Mouse (Mus musculus) kidney, postnatal 14 days (tissue): ENCODE data around the gene Ugt1a10.
"Not testable (repeated sequence)": the region's sequence is repeated elsewhere in the genome, so short reads cannot be mapped to it uniquely, and the experiment has no call there.

Source experiments
- DNase-seq: peaks from one replicate; pipeline ENCODE4 v3.0.0; 2022; ENCODE audit warnings: mixed read lengths

The Ugt1a10 gene

DNA sequence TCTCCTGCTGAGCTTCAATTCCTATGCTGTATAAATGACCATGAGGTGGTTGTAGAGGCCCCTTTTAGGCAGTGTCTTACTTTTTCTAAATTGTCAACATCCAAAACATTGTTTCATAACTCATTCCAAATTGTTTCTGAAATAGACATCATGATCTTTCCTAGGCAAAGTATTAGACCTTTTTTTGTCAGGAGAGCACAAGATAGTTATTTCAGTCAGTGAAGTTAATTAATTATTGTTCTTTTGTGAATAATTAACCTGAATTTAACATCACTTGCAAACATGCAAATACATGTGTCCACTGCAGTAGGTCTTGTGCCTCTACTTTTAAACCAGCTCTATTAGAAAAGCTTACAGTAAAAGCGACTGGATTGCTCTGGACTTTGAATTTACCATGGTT lies at the start of gene Ugt1a10:
TSS of gene Ugt1a10 (plus strand) at position 301 of the 400 bp plus-strand sequence.
- DNase-seq: no peak

DNA sequence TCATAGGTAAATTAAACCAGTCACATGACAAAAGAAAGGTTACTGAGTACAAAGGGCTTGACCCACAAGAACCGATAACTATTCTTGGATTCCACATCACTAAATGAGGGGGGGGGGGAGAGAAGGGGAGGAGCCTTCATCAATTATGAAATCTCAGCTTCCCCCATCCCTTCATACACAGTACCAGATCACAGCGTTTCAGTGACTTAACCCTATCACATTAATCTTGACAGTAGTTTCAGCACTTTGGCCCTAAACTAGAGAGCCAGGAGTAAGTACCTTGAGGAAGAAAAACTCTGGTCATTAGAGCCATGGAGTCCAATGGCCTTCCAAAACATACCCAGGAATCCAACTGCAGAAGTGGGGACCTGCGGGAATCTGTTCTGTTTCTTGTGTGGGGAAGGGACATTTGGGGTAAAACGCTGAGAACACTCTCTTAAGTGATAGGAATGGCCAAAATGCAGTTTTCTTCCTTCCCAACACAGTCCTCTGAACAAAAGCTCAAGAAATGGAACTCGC lies 47.4 kb upstream of the Ugt1a10 start:
- no peak for DNase-seq

DNA sequence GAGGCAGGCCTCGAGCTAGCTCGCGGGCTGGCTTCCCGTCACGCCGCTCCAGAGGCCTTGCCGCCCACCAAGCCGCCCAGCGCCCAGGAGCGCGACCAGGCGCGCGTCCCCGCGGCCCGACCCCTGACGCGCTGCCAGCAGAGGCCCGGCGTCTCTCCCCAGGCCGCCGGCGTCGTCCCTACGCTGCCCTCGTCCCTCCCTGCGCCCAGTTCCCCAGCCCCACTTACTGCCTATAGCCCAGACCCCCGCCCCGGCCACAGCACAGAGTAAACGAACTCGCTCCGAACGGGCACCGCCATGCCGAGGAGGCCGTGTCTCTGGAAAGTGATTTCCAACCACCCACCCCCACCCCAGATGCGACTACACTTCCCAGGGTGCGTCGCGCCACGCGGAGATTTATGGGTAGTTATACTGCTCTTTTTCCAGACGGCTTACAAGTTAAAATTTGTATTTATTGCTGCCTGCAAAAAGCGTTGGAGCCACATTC lies 46.9 kb upstream of the Ugt1a10 start, which contains the start of gene Usp40:
TSS of gene Usp40 (minus strand) at position 341 of the 487 bp plus-strand sequence.
- DNase-seq: peak; percentile 87

DNA sequence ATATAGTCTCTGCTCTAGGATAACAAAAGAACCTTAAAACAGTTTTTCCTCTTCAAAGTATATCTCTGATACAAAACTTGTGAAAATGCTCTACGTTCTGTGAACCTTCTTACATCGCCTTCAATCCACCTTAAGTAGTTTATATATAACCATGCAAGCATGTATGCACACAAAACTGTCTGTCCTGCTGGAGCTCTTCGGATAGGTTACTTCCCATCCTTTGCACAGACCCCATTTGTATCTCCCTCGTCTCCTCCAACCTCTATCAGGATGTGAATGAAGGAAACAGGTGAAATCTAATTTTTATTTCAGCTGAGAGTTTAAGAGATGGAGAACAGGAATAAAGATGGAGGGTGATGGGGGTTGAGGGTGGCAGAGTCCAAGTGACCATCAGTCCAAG lies 46.5 kb upstream of the Ugt1a10 start:
- no peak for DNase-seq

DNA sequence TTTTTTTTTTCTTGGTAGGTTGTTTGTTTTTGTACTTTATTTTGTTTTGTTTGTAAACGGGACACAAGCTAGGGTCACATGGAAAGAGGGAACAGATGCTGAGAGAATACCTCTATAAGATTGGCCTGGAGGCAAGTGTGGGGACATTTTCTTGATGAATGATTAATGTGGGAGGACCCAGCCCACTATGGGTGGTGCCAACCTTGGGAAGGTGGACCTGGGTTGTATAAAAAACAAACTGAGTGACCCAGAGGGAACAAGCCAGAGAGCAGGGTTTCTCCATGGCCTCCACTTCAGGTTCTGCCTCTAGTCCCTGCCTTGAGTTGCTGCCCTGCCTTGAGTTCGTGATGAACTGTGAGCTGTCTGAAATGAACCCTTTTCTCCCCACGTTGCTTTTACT lies 45.7 kb upstream of the Ugt1a10 start:
- no peak for DNase-seq

DNA sequence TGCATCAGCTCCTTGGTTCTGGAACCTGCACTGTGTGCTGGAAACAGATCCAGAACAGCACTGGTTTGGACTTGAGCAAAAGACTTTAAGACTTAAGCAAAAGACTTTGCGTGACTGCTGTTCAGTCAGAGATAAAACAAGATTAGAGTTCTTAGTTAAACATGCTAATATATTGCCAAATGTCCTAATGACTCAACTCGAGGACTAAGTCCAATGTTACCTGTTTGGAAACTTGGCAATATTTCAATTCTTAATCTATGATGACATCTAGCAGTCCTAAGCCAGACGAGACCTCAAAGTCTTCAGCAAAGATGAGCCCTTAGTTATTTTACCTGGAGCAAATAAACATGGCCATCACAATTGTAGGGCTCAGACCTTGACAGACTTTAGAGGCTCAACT lies 41.5 kb upstream of the Ugt1a10 start:
- DNase-seq: no peak

DNA sequence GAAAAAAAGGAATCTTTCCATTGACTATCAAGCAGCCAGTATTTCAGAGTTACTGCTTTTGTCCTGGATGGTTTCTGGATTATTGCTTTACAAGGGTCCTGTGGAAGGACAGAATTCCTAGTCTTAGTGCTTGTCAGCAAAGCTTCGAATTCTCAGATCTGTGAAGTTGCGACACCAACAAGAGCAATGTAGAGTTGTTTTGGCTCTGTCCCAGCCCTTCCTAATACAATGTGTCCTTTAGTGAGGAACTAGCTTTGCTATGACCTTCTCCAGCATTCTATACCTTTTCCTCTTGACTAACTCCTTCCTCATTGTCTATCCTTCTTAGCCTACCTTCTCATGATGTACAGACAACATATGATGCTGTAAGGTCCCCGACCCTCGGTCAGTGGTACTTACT lies 41.0 kb upstream of the Ugt1a10 start:
- no peak for DNase-seq

DNA sequence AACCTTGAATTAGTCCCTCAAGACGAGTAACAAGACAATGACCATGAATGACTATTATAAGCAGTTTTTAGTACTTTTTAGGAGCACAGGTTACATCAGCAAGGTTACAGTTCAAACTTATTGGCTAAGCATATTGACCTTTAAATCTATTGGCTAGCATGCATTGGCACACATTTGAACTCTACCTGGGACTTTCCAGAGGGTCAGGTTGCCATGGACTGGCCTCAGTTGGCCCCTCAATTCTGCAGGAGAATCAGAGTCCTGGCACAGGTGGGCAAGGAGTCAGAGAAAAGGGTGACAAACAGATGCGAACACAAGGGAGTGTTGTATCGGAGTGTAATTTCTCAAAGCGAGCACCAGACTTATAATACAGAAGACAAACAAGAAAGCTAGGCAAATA lies 40.5 kb upstream of the Ugt1a10 start:
- DNase-seq: no peak

DNA sequence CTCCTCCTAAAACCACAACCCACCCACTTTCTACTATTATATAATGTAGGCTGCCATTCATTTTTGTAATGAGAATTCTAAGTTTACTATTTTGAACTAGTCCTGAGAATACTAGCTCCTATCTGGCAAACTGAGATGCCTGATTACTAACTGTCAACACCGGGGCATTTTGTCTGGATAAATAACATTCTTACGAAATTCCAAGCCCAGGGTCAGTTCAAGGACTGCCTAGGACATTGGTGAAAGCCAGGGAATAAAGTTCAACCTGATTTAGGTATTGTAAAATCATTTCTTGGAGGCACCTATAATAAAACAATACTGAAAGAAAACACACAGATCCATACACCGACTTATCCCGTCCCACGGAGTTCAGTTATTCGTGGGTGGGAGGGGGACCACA lies 39.8 kb upstream of the Ugt1a10 start:
- DNase-seq: no peak

DNA sequence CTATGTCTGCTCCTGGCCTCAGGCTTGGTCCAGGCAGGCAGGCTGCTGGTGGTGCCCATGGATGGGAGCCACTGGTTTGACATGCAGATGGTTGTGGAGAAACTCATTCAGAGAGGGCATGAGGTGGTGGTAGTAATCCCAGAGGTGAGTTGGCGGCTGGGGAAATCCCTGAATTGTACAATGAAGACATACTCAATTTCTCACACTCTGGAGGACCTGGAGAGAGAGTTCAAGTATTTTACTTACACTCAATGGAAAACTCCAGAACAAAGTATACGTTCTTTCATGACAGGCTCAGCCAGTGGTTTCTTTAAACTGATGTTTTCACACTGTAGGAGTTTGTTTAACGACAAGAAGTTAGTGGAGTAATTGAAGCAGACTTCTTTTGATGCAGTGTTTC lies 29.9 kb upstream of the Ugt1a10 start:
- not testable (repeated sequence) for DNase-seq

DNA sequence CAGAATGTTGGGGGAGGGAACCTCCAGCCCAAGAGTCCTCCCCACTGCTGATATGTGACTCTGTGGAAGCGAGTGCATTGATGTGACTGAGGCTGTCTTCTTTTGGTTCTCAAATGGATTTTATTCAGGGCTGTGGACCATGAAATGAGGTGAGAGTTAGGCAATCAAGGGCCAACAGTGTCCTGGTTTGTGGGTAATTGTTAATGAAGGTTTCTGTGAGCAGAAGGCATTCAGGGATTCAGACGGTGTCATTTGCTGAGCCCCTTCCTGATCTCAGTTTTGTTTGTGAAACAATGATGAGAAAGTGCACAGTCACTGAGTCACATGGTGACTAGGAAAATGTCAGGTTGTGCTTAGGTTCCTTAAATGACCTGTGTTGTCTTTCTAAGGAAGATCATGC lies 12.1 kb upstream of the Ugt1a10 start:
- DNase-seq: not testable (repeated sequence)

DNA sequence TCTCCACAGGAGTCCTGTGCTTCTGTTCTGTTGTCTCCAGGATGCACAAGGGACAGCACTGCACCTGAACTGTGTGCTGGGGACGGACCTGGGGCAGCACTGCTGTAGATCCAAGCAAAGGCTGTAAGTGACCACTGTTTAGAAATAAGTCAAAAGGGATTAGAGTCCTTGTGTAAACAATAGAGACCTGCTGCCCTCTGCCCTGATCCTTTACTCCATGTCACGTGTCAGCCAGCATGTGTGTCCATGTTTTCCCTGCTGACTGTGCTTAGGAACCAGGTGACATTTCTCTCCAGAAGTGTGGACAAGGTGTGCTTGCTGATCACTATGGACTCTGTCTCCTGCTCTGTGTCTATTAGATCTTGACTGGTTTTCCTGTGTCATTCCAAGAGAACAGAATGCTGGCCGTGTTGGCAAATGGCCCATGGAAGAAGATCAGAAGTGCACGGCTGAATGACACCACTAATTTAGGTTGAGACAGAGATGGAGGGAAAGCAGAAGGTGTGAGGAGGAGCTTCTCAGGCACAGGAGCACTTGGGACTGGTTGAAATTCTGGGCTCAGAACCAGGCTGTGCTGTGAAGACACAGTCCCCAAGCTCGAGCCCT lies 10.3 kb upstream of the Ugt1a10 start:
- DNase-seq: peak; percentile 24

DNA sequence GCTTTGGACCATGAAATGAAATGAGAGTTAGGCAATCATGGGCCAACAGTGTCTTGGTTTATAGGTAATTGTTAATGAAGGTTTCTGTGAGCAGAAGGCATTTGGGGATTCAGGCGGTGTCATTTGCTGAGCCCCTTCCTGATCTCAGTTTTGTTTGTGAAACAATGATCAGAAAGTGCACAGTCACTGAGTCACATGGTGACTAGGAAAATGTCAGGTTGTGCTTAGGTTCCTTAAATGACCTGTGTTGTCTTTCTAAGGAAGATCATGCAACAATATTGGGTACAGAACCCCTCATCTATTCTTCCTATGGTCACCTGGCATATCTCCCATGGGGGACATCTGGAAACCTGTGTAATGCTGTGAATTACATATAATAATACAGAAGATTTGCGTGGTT lies 7.8 kb upstream of the Ugt1a10 start:
- DNase-seq: not testable (repeated sequence)

DNA sequence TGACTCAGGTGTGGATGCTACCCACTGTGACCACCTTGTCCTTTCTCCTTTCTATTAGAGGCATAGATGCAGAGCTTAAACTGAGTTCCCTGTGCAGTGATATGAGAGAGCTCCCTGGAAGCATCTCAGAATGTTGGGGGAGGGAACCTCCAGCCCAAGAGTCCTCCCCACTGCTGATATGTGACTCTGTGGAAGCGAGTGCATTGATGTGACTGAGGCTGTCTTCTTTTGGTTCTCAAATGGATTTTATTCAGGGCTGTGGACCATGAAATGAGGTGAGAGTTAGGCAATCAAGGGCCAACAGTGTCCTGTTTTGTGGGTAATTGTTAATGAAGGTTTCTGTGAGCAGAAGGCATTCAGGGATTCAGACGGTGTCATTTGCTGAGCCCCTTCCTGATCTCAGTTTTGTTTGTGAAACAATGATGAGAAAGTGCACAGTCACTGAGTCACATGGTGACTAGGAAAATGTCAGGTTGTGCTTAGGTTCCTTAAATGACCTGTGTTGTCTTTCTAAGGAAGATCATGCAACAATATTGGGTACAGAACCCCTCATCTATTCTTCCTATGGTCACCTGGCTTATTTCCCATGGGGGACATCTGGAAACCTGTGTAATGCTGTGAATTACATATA lies 11.4 kb downstream of the Ugt1a10 start:
- DNase-seq: not testable (repeated sequence)

DNA sequence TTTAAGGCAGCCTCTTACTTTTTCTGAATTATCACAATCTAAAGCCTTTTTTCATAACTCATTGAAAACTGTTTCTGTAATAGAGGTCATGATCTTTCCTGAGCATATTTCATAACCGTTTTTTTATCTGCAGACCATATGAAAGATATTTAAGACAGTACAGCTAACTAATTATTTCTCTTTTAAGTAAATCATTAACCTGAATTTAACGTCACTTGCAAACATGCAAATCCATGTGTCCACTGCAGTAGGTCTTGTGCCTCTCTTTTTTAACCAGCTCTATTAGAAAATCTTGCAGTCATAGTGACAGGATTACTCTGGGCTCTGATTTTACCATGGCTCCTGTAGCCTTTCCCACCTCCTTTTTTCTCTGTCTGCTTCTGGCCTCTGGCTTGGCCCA lies 15.3 kb downstream of the Ugt1a10 start, which contains the start of gene Ugt1a9:
TSS of gene Ugt1a9 (plus strand) at position 306 of the 400 bp plus-strand sequence.
- no peak for DNase-seq

DNA sequence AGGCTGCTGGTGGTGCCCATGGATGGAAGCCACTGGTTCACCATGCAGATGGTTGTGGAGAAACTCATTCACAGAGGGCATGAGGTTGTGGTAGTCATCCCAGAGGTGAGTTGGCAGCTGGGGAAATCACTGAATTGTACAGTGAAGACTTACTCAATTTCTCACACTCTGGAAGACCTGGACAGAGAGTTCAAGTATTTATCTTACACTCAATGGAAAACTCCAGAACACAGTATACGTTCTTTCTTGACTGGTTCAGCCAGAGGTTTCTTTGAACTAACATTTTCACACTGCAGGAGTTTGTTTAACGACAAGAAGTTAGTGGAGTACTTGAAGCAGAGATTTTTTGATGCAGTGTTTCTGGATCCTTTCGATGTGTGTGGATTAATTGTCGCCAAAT lies 15.7 kb downstream of the Ugt1a10 start:
- no peak for DNase-seq

DNA sequence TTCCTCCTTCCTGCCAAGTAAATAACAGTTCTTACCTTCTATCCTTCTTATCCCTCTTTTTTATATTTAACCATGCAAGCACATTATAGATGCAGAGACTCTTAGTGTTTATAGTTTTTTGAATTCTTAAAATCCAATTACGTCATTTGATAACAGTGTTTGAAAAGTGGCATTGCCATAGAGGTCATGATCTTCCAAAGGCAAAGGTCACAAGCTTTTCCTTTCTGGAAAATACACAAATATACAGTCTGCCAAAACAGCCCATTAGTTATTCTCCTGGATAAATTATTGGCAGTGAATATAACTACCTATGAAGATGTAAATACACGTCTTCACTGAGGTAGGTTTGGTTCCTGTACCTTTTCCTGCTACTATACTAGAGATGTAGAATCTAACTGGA lies 19.3 kb downstream of the Ugt1a10 start:
- no peak for DNase-seq

DNA sequence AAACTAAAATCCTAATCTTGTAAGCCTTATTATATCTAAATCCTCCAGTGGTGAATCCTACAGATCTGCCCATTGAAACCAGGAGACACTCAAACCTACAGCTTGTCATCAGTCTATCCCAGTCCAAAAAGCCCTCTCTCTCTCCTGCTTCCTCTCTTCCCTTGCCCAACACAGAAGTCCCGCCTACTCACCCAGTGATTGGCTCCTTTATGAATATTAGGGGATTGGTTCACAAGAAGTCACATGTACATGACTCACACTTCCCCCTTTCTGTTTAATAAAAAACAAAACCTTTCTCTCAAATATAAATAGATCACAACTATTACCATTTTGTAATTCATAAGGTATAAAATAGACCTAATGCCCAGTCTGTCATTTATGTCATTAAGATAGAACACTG lies 21.9 kb downstream of the Ugt1a10 start:
- DNase-seq: no peak

DNA sequence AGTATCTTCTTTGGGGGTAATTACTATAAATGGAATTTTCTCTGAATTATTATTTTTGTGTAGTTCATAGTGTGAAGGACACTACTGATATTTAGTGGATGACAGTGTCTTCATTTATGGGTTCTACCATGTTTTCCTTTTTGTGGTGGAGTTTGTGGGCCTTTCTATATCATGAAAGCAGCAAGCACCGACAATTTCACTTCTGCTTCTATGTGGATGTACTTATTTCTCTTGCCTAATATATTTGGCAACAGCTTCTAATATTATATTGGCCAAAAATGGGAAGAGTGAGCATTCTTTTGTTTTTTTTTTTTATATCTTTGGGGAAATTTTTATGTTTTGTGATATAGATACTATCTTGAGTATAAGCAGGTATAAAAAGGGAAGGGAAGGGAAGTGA lies 26.5 kb downstream of the Ugt1a10 start:
- DNase-seq: no peak

DNA sequence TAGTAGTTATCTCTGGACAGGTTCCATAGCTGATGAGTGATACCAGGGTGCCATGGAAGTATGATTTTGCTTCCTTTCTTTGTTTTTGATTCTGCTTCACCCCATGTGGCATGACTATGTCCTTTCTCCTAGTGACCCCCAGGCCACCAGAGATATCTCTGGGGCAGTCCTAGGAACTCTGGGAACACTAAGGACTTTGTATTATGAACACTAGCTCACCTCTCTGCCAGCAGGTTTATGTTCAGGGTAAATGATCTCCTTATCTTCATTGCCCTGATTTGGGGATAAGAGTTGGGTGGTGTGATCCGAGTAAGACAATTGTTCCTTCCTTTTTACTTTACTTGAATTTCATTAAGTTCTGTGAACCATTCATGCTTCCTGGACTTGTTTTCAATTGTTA lies 30.9 kb downstream of the Ugt1a10 start:
- DNase-seq: no peak

DNA sequence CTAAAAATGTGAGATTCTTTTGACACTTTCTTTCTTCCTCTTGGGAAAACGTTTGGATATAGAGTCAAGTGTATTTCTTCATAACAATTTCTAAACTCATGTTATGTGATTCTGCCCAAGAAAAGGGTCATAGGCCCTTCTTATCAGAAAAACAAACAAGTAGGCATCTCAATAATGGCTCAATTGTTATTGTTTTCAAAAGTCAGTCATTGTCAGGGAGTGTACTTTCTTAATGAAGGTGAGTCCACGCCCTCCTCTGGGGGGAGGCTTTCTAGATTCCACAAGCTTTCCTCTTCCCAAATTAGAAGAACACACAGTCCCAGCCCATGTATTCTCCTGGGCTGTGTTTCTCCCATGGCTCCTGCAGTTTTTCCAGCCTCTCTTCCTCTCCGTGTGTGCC lies 32.3 kb downstream of the Ugt1a10 start, which contains the start of gene Ugt1a8:
TSS of gene Ugt1a8 (plus strand) at position 301 of the 400 bp plus-strand sequence.
- no peak for DNase-seq

DNA sequence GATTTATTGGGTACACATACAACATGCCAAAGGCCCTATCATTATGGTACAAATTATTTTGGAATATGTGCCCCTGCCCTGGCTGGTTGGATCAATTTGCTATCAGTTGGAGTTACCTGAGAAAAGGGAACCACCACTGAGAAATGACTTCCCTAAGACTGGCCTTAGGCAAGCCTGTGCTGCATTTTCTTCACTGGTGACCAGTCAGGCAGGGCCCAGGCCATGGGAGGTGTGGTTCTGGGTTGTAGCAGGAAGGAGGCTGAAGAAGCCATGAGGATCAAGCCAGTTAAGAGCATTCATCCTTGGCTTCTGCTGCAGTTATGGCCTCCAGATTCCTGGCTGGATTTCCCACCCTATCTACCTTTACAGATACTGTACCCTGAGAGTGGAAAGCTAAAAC lies 37.2 kb downstream of the Ugt1a10 start:
- DNase-seq: no peak

DNA sequence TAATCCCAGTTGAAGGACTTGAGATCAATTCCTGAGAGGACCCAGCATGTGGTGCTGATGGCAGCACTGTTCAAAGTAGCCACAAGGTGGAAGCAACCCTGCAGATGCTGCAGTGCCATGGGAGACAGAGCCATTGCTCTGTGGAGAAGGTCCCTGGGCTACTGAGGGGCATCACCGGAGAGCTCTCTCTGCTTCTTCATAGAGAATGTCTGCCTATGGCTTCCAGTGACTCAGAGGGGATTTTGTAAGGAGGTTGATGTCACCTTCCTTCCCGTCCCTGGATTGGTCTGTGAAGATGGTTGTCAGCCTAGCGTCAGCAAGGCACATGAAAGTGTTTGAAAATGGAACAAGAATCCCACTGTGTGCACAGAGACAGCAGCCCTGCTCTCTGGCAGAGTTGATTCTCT lies 39.1 kb downstream of the Ugt1a10 start:
- peak; percentile 33 for DNase-seq

DNA sequence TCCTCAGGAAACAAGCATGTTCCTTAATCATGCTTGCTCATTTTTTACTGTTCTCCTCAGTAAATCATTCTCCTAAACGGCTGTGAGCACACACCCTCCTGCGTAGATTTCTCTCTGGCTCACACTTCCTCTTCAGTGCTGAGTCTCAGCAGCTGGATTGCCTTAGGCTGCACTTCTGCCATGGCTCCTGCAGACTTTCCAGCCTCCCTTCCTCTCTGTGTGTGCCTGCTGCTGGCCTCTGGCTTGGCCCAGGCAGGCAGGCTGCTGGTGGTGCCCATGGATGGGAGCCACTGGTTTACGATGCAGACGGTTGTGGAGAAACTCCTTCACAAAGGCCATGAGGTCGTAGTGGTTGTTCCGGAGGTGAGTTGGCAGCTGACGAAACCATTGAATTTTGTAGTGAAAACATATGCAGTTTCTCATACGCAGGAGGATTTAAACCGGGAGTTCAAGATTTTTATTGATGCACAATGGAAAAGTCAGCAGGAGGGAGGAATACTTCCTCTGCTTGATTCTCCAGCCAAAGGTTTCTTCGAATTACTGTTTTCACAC lies 39.8 kb downstream of the Ugt1a10 start, which contains the start of gene Ugt1a7c:
TSS of gene Ugt1a7c (plus strand) at position 122 of the 552 bp plus-strand sequence.
- peak; percentile 58 for DNase-seq
